In genomic region chr7:63855283-63855682, GRCm38 (mm10) we compare ENCODE assay signal across 10 mouse cellular contexts.
DNase-seq lines count a peak whose midpoint lies in the region; ATAC-seq and TF ChIP-seq lines count a peak whose summit lies in the region.
"Had no signal": no experiment of that assay in that cellular context is flagged by ENCODE, and none has a peak within 500 bp of the region (broad histone marks: within the 10 kb centered on the region; RNA-seq: fewer than 3 reads in every experiment).

No protein-coding gene starts in this region.

- DNase-seq in hindbrain, embryonic 10.5 days (ENCODE audit: low spot score), result peak; percentile 54
- DNase-seq in ZHBTc4 (ENCODE audit: low read depth, low spot score), result peak; percentile 73
- DNase-seq in heart, postnatal 36 days, result peak; percentile 89 to 92
- DNase-seq in left cerebral cortex, postnatal 10 days (ENCODE audit: extremely low spot score in 1 of 2, low spot score in 2 of 2), result peak; percentile 31 to 79
- peak; percentile 85 for DNase-seq in naive thymus-derived CD4-positive, alpha-beta T cell, adult 2 months (ENCODE audit: low read depth)
- DNase-seq in testis, postnatal 10 days (ENCODE audit: low spot score), result peak; percentile 90

- WGBS in hindbrain, embryonic 10.5 days, result 76% methylated on average over 4 of the region's 4 CpGs
- 74% methylated on average over 4 of the region's 4 CpGs for WGBS in hindbrain, embryonic 12.5 days

- ATAC-seq in hindbrain, embryonic 12.5 days (ENCODE audit: low FRiP score), result no peak

- peaks cover 8% of the 10 kb centered on the region for H3K4me1 ChIP-seq in hindbrain, embryonic 10.5 days (replicated peaks)
- no peaks in the 10 kb centered on the region for H3K4me1 ChIP-seq in hindbrain, embryonic 12.5 days
- H3K4me1 ChIP-seq in cortical plate, adult 2 months (ENCODE audit: control insufficient read depth, insufficient read depth, low read length), result peaks cover 2% of the 10 kb centered on the region; the same call in 1 of the 2 replicates

- H3K9ac ChIP-seq in hindbrain, embryonic 12.5 days, result no peak overlapping the region
- H3K9ac ChIP-seq: embryonic facial prominence, embryonic 12.5 days; neural tube, embryonic 13.5 days had no signal

- no peak overlapping the region for H3K4me2 ChIP-seq in hindbrain, embryonic 12.5 days (replicated peaks)
- H3K4me2 ChIP-seq: embryonic facial prominence, embryonic 12.5 days; neural tube, embryonic 13.5 days had no signal

- intact Hi-C loops in heart, postnatal 36 days (cut with DNase I), result loop anchor here (1.0 to 10.0 kb wide), 6 partner anchors 81 to 430 kb away; partner anchors contain the start of gene Mtmr10
- intact Hi-C loops in left cerebral cortex, postnatal 10 days (cut with DNase I), result loop anchor here (5.0 to 10.0 kb wide), 2 partner anchors 82 to 300 kb away; partner anchors contain the start of genes Klf13 and Trpm1

- H3K36me3 ChIP-seq in hindbrain, embryonic 10.5 days, result no peaks in the 10 kb centered on the region
- H3K36me3 ChIP-seq in hindbrain, embryonic 12.5 days, result no peaks in the 10 kb centered on the region
- H3K36me3 ChIP-seq: embryonic facial prominence, embryonic 12.5 days; neural tube, embryonic 13.5 days had no signal

- no peak overlapping the region for H3K4me3 ChIP-seq in hindbrain, embryonic 10.5 days
- H3K4me3 ChIP-seq in hindbrain, embryonic 12.5 days, result no peak overlapping the region
- no peak overlapping the region for H3K4me3 ChIP-seq in cortical plate, adult 2 months (ENCODE audit: insufficient read depth, low read length)
- H3K4me3 ChIP-seq: embryonic facial prominence, embryonic 12.5 days; neural tube, embryonic 13.5 days had no signal

- no peaks in the 10 kb centered on the region for H3K9me3 ChIP-seq in hindbrain, embryonic 10.5 days
- H3K9me3 ChIP-seq in hindbrain, embryonic 12.5 days (replicated peaks), result no peaks in the 10 kb centered on the region
- H3K9me3 ChIP-seq: embryonic facial prominence, embryonic 12.5 days; neural tube, embryonic 13.5 days had no signal

- H3K27ac ChIP-seq in hindbrain, embryonic 10.5 days, result no peak overlapping the region
- no peak overlapping the region for H3K27ac ChIP-seq in hindbrain, embryonic 12.5 days
- no peak overlapping the region for H3K27ac ChIP-seq in cortical plate, adult 2 months (ENCODE audit: insufficient read depth, low read length)
- H3K27ac ChIP-seq: embryonic facial prominence, embryonic 12.5 days; neural tube, embryonic 13.5 days had no signal

- TF ChIP-seq POLR2A in cortical plate, adult 2 months (IDR thresholded peaks at IDR 0.05; ENCODE audit: extremely low read depth, insufficient read depth, low read length), result no peak

- H3K27me3 ChIP-seq in hindbrain, embryonic 10.5 days (ENCODE audit: insufficient read depth, poor library complexity, severe bottlenecking), result no peaks in the 10 kb centered on the region
- H3K27me3 ChIP-seq in hindbrain, embryonic 12.5 days, result no peaks in the 10 kb centered on the region
- H3K27me3 ChIP-seq: embryonic facial prominence, embryonic 12.5 days; neural tube, embryonic 13.5 days had no signal

- peak; percentile 69 for TF ChIP-seq CTCF in cortical plate, adult 2 months (IDR thresholded peaks at IDR 0.05; ENCODE audit: extremely low read depth, insufficient read depth, low read length)
